Mouse (Mus musculus) small intestine, adult 2 months (tissue): Measurements from ENCODE around the gene Srek1ip1.

Experiments used
- CTCF ChIP-seq: fragments of 200-500 bp; IDR thresholded peaks from 2 replicates; pipeline ENCODE4 v1.5.1; 2012; ENCODE audit warnings: low read depth, mild to moderate bottlenecking, control low read depth, inconsistent platforms, low read length, moderate library complexity, mixed read lengths; ENCODE audit not compliant: insufficient replicate concordance, insufficient read length; ENCODE audit errors: extremely low read depth
- POLR2A ChIP-seq: fragments of 200-500 bp; IDR thresholded peaks from 2 replicates; pipeline ENCODE4 v1.6.1; 2012; ENCODE audit warnings: low read depth, mild to moderate bottlenecking, control low read depth, inconsistent platforms, low read length, moderate library complexity

DNA sequence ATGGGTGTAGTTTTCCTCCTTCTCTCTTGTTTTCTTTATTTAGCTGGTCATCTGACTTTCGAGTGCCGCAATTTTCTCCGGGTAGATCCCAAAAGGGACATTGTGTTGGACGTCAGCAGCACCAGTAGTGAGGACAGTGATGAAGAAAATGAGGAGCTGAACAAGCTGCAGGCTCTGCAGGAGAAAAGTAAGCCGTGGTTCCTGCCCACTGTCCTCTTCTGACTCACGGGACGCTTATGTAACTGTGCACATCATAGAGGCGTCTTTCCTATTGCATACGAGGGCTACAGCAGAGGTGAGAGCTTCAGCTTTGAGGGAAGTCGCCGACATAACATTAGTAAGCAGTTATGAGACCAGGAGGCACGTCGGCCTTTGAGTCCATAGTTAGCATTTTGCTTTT lies 40.5 kb downstream of the Srek1ip1 start:
- TF ChIP-seq POLR2A (no peak), CTCF (no peak)
